9 mouse cellular contexts compared by ENCODE assay signal in the genomic region with DNA sequence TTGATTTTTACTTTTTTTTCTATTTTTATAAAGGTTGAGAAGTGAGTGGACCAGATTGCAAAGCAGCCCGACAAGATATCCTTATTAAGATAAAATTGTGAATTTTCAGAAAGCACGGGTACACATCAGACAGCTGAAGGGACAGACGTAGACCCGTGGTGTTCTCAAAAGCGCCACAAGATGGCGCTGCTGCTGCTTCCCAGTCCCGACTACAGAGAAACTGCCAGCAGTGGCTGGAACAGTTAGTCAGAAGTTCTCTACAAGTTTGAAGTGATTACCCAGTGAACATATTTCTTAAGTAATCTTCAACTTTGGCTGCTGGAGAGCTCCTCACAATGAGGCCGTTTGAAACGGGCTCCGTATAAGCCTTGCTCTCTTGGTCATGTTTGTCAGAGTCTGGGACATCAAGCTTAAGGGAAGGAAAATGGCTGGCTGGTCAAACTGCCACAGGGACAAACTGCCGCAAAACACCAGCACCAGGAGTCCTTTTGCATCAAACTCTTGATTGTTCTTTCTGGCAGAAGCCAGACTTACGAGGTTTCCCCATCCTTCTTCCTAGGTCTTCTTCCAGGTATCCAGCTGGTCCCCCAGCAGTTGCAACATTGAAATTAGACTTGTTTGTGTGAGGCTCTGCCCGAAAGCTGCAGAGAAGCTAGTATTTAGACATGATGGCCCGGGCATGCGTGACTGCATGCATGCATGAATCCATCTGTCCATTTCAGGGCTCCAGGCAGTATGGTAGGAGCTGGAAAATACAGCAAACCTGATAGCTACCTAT.
DNase-seq lines count a peak whose midpoint lies in the region; ATAC-seq and TF ChIP-seq lines count a peak whose summit lies in the region.
"Had no signal": no experiment of that assay in that cellular context is flagged by ENCODE, and none has a peak within 500 bp of the region (broad histone marks: within the 10 kb centered on the region; RNA-seq: fewer than 3 reads in every experiment).

No protein-coding gene starts in this region.

- H3K36me3 ChIP-seq in ES-Bruce4 (ENCODE audit: control insufficient read depth, insufficient read depth, low read length, poor library complexity, severe bottlenecking), result no peaks in the 10 kb centered on the region
- H3K36me3 ChIP-seq in embryonic facial prominence, embryonic 15.5 days, result no peaks in the 10 kb centered on the region
- H3K36me3 ChIP-seq in limb, embryonic 11.5 days (ENCODE audit: control insufficient read depth, insufficient read depth, low read length), result no peaks in the 10 kb centered on the region
- no peaks in the 10 kb centered on the region for H3K36me3 ChIP-seq in neural tube, embryonic 11.5 days (ENCODE audit: control insufficient read depth, insufficient read depth, low read length)

- WGBS in embryonic facial prominence, embryonic 15.5 days, result 19% methylated on average over 15 of the region's 15 CpGs
- WGBS in limb, embryonic 11.5 days, result 24% methylated on average over 15 of the region's 15 CpGs
- 26% methylated on average over 15 of the region's 15 CpGs for WGBS in neural tube, embryonic 11.5 days

- peak; percentile 91 for TF ChIP-seq CTCF in ES-Bruce4 (IDR thresholded peaks at IDR 0.05; ENCODE audit: low read depth, low read length)

- TF ChIP-seq EP300 in ES-Bruce4 (IDR thresholded peaks at IDR 0.05; ENCODE audit: insufficient read depth, low read depth, low read length), result no peak

- peak; percentile 60; the same call in 1 of the 2 replicates for ATAC-seq in embryonic facial prominence, embryonic 15.5 days (ENCODE audit: insufficient number of reproducible peaks, low FRiP score, low TSS enrichment, low read depth)
- peak; percentile 71 for ATAC-seq in limb, embryonic 11.5 days (ENCODE audit: insufficient number of reproducible peaks, low FRiP score, low TSS enrichment, low read depth)
- ATAC-seq in neural tube, embryonic 11.5 days (ENCODE audit: insufficient read depth, low FRiP score, low TSS enrichment), result peak; percentile 41; the same call in 1 of the 2 replicates

- H3K4me3 ChIP-seq in ES-Bruce4 (ENCODE audit: low read depth, low read length), result no peak overlapping the region
- no peak overlapping the region for H3K4me3 ChIP-seq in embryonic facial prominence, embryonic 15.5 days (replicated peaks)
- no peak overlapping the region for H3K4me3 ChIP-seq in limb, embryonic 11.5 days (ENCODE audit: low read depth, low read length)
- H3K4me3 ChIP-seq in neural tube, embryonic 11.5 days (ENCODE audit: low read depth, low read length), result no peak overlapping the region

- no peaks in the 10 kb centered on the region for H3K9me3 ChIP-seq in ES-Bruce4 (replicated peaks; ENCODE audit: control insufficient read depth, insufficient read depth, low read length, poor library complexity, severe bottlenecking)
- H3K9me3 ChIP-seq in embryonic facial prominence, embryonic 15.5 days (replicated peaks), result no peaks in the 10 kb centered on the region
- H3K9me3 ChIP-seq in limb, embryonic 11.5 days (ENCODE audit: control insufficient read depth, low read length), result no peaks in the 10 kb centered on the region
- no peaks in the 10 kb centered on the region for H3K9me3 ChIP-seq in neural tube, embryonic 11.5 days (ENCODE audit: control insufficient read depth, low read length)

- DNase-seq in brain, adult 2 months (ENCODE audit: low read depth, low spot score), result peak; percentile 91
- DNase-seq in heart, adult 9 months (ENCODE audit: low spot score in 2 of 2), result peak; percentile 21 to 39
- peak; percentile 77 for DNase-seq in kidney, adult 9 months
- DNase-seq in limb, embryonic 11.5 days (ENCODE audit: low spot score), result peak; percentile 89
- DNase-seq in neural tube, embryonic 11.5 days (ENCODE audit: low spot score), result peak; percentile 88
- peak; percentile 7 for DNase-seq in thymus, adult 18-20 months

- no peaks in the 10 kb centered on the region for H3K27me3 ChIP-seq in ES-Bruce4 (ENCODE audit: control insufficient read depth, insufficient read depth, low read length, poor library complexity, severe bottlenecking)
- H3K27me3 ChIP-seq in embryonic facial prominence, embryonic 15.5 days, result 0 out of 2 replicates have a peak, but pooled peaks cover 4% of the 10 kb centered on the region
- no peaks in the 10 kb centered on the region for H3K27me3 ChIP-seq in limb, embryonic 11.5 days (ENCODE audit: control insufficient read depth, insufficient read depth, low read length)
- H3K27me3 ChIP-seq in neural tube, embryonic 11.5 days (ENCODE audit: control insufficient read depth, insufficient read depth, low read length), result no peaks in the 10 kb centered on the region

- H3K9ac ChIP-seq in ES-Bruce4 (ENCODE audit: low read depth, poor library complexity, severe bottlenecking), result no peak overlapping the region
- H3K9ac ChIP-seq in embryonic facial prominence, embryonic 15.5 days, result no peak overlapping the region
- no peak overlapping the region for H3K9ac ChIP-seq in limb, embryonic 11.5 days (ENCODE audit: low read length)
- no peak overlapping the region for H3K9ac ChIP-seq in neural tube, embryonic 11.5 days (ENCODE audit: low read length)

- no peak overlapping the region for H3K4me2 ChIP-seq in embryonic facial prominence, embryonic 15.5 days (replicated peaks)
- H3K4me2 ChIP-seq in limb, embryonic 11.5 days (ENCODE audit: low read depth, severe bottlenecking), result no peak overlapping the region
- H3K4me2 ChIP-seq in neural tube, embryonic 11.5 days (ENCODE audit: low read depth), result no peak overlapping the region

- TF ChIP-seq POLR2A in ES-Bruce4 (IDR thresholded peaks at IDR 0.05; ENCODE audit: insufficient read depth, low read length), result no peak

- no peaks in the 10 kb centered on the region for H3K4me1 ChIP-seq in ES-Bruce4 (ENCODE audit: control insufficient read depth, insufficient read depth, low read length)
- no peaks in the 10 kb centered on the region for H3K4me1 ChIP-seq in embryonic facial prominence, embryonic 15.5 days
- no peaks in the 10 kb centered on the region for H3K4me1 ChIP-seq in limb, embryonic 11.5 days (ENCODE audit: control insufficient read depth, insufficient read depth, low read length)
- H3K4me1 ChIP-seq in neural tube, embryonic 11.5 days (ENCODE audit: control insufficient read depth, insufficient read depth, low read length), result no peaks in the 10 kb centered on the region

- no peak overlapping the region for H3K27ac ChIP-seq in ES-Bruce4 (ENCODE audit: insufficient read depth, low read length)
- no peak overlapping the region for H3K27ac ChIP-seq in embryonic facial prominence, embryonic 15.5 days (replicated peaks)
- no peak overlapping the region for H3K27ac ChIP-seq in limb, embryonic 11.5 days (replicated peaks; ENCODE audit: low read depth, low read length)
- H3K27ac ChIP-seq in neural tube, embryonic 11.5 days (ENCODE audit: low read depth, low read length), result no peak overlapping the region
- H3K27ac ChIP-seq: macrophage had no signal

Comparison
In these comparisons a context has a peak if more than half of its experiments do, and no peak if none do; other contexts are left out.
1. DNase-seq: peak in every context shown above with its lines; median percentile 91 in brain, adult 2 months; 89 in limb, embryonic 11.5 days; 88 in neural tube, embryonic 11.5 days; 77 in kidney, adult 9 months; 30 in heart, adult 9 months; 7 in thymus, adult 18-20 months.